Mouse (Mus musculus) testis, adult 2 months (tissue): ENCODE results near the gene Fstl3.

Experiments used
- CTCF ChIP-seq: fragments of 200-500 bp; IDR thresholded peaks from 2 replicates; pipeline ENCODE4 v1.5.1; 2012; ENCODE audit warnings: low read depth, mild to moderate bottlenecking, inconsistent platforms, low read length, moderate library complexity; ENCODE audit not compliant: control insufficient read depth, insufficient read depth, insufficient replicate concordance
- POLR2A ChIP-seq: fragments of 200-500 bp; IDR thresholded peaks from 2 replicates; pipeline ENCODE4 v1.6.1; 2012; ENCODE audit warnings: low read depth, mild to moderate bottlenecking, inconsistent platforms, low read length, moderate library complexity; ENCODE audit not compliant: control insufficient read depth

DNA sequence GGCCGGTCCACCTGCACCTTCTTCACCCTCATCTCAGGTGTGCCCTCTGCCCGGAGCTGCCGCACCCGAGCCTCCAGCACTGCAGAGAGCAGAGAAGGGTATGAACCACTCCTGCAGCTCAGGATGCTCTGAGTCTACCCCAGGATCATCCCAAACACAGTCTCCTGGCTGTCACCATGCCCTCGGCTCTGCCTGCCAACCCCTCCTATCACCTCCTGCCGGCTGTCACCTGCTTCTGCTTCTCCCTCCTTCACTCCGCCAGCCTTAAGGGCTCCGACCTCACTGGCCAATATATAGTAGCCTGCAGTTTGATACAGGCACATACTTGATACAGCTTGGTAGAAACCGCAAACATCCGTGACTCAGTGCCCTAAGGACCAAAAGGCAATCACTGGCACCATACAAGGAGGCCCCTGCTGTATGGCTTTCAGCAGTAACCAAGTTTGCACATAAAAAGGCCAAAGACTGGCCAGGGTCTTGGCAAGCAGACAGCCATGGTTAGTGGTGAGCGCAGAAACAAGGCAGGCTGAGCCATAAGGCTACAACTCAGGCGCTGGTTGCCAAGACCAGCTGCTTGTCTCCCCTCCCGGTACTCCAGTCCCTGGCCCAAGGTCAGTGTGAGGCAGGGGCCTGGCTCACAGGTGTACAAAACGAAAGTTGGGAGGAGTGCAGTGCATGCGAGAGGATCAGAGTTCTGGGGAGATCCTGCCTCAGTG is 33.3 kb upstream of the Fstl3 start:
- TF ChIP-seq CTCF (no peak), POLR2A (no peak)
